Mouse (Mus musculus): ENCODE measurements at regions not wholly inside any gene's neighbourhood (a gene's known extent, or its start where the extent isn't known, plus 50 kb on each side); places are given as distances from the start of the nearest gene placed in this dataset.
"Not testable (repeated sequence)": the region's sequence is repeated elsewhere in the genome, so short reads cannot be mapped to it uniquely, and the experiment has no call there.

GRCm38 (mm10) chr13:72541706-72542105 lies 86.9 kb upstream of the Irx2 start:
- DNase-seq (ENCODE audit: low spot score in 2 of 2), result no peak

DNA sequence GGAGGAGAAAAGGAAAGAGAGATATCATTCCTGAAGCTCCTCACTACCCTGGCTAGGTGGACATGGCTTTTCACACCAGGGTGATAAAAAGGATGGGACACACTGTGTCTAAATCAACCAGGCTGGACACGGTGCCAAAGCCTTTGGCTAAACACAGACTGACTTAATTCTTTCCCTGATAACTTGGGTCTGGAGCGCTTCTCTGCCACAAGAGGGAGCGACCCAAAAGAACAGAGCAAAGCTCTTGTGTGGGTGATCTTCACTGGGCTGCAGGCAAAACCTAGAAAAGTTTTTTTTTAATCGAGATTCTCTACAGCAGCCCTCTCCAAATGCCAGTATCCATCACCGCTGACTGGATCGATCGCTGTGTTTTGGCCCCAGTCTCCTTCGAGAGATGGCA lies 70.7 kb upstream of the Irx2 start:
- DNase-seq (ENCODE audit: low spot score in 2 of 2), result no peak

GRCm38 (mm10) chr13:72571871-72572270 lies 56.7 kb upstream of the Irx2 start:
- no peak for DNase-seq (ENCODE audit: low spot score in 2 of 2)

DNA sequence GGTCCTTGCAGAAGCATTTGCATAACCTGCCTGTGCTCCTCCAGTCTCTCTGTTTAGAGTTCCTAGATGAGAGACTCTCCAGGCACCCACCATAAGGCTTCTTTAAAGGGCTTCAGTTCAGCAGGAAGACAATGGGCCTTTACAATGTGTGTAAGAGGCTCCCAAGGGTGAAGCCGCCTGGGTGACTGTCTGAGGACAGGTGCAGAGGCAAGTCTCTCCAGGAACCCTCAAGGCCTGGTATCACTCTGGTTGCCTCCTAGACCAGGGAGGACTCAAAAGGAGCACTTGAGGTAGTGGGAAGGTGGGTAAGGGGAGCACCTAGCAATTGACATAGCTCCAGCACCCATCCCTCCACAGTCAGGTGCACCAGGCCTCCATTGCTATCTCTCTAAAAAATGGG lies 55.8 kb upstream of the Irx2 start:
- no peak for DNase-seq (ENCODE audit: low spot score in 2 of 2)

- not testable (repeated sequence) for DNase-seq (ENCODE audit: low spot score in 2 of 2)
Measured at GRCm38 (mm10) chr13:72574126-72574525, 54.5 kb upstream of the Irx2 start.

- DNase-seq (ENCODE audit: low spot score in 2 of 2), result no peak
Measured at GRCm38 (mm10) chr13:72576485-72576884, 52.1 kb upstream of the Irx2 start.

DNA sequence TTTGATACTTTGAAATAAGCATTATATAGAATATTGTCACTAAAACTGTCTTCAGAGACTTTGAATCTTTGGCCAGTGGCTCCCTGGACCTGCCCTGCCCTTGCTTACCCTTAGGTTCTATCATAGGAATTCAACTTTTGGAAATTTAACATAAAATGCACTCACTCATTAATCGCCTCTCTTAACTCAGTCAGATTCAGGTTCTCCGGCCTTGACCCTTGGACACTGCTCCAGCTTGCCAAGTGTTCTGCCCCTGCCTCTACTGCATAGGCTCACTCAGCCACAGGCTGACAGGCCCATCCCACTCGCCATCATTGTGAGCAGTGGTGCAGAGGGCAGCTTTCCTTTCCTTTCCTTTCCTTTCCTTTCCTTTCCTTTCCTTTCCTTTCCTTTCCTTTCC lies 50.2 kb upstream of the Irx2 start:
- DNase-seq (ENCODE audit: low spot score in 2 of 2), result no peak
